Mouse (Mus musculus) mammary gland, adult 2 months (tissue): ENCODE data around the gene Mapre1. TPM values are rescaled to one million over a fixed set of nuclear protein-coding genes. Genes with fewer than 3 reads are reported as not detected.

Source experiments
- polyA plus RNA-seq: library from polyadenylated mRNA; depleted of rRNA; stranded (reverse); fragments of >200 nt; gene quantifications from 2 replicates; pipeline ENCODE4 v1.2.3, GENCODE M21; 2012; ENCODE audit warnings: low replicate concordance; rRNA removed

The Mapre1 gene
- polyA plus RNA-seq = 6.0 and 12.2 TPM in 2 replicates

DNA sequence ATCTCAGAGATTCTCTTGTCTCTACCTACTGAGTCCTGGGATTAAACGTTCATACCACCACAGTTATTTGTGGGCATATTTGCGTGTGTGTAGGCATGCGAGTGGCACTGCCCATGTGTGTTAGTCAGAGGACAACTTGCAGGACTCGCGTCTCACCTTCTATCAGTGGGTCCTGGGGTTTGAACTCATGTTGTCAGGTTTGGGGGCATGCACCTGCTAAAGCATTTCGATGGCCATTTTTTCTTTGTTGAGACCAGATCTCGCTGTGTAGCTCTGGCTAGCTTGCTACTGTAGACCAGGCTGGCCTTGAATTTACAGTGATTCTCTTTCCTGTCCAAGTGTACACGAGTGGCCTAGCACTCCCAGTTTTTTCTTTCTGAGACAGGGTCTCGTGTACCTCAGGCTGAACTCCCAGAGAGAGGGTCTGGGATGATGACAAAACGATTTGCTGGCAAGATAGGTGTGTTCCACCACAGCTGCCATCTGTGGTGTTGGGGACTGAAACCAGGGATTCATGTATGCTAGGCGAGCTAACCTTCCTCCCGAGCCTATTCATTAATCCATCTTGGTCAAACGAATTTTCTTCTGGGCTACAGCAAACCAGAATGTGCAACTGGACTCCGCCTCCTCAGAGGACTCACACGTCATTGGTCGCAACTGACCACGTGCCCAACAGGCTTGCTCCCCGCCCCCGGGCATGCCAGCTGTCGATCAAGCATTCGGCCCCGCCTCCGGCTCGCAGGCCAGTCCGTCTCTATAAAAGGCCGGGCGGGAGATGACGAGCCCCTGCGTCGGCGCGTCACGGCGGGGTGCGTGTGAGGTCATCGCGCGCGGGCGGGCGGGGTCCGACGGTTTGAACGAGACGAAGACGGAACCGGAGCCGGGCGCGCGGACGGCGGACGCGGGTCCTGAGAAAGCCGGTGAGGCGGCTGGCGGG is at the start of gene Mapre1:
TSS of gene Mapre1 (plus strand) at position 775 of the 937 bp plus-strand sequence.

GRCm38 (mm10) chr2:153696352-153696751 is 44.7 kb upstream of the Mapre1 start, which contains the start of gene Dnmt3c:
TSS of gene Dnmt3c (plus strand) at chr2:153696652.

GRCm38 (mm10) chr2:153779394-153779981 is 38.4 kb downstream of the Mapre1 start, which contains the start of gene Efcab8:
TSS of gene Efcab8 (plus strand) at chr2:153779931.

Other genes starting within 250 kb of the Mapre1 start
- not detected in 2 replicates for gene 4930404H24Rik, start 248.5 kb upstream of the Mapre1 start, polyA plus RNA-seq
- gene Nol4l, start 211.3 kb upstream of the Mapre1 start, polyA plus RNA-seq = 8.7 and 8.9 TPM in 2 replicates
- gene Commd7, start 108.5 kb upstream of the Mapre1 start, polyA plus RNA-seq = 15.9 and 20.3 TPM in 2 replicates
- gene Dnmt3b, start 91.8 kb upstream of the Mapre1 start, polyA plus RNA-seq = 2.0 and 2.6 TPM in 2 replicates
- gene Dnmt3c, start 44.6 kb upstream of the Mapre1 start, polyA plus RNA-seq = not detected in 2 replicates
- gene Efcab8, start 38.7 kb downstream of the Mapre1 start, polyA plus RNA-seq = 1.4 and 1.5 TPM in 2 replicates
- gene Sun5, start 129.8 kb downstream of the Mapre1 start, polyA plus RNA-seq = not detected in 2 replicates
- 2.2 and 4.9 TPM in 2 replicates for gene Bpifb2, start 133.8 kb downstream of the Mapre1 start, polyA plus RNA-seq
- 0.31 and 0.83 TPM in 2 replicates for gene Bpifb6, start 159.1 kb downstream of the Mapre1 start, polyA plus RNA-seq
- 1.7 and 2.3 TPM in 2 replicates for gene Bpifb3, start 177.0 kb downstream of the Mapre1 start, polyA plus RNA-seq
- not detected in 2 replicates for gene Bpifb4, start 196.9 kb downstream of the Mapre1 start, polyA plus RNA-seq
- gene Bpifa6, start 233.7 kb downstream of the Mapre1 start, polyA plus RNA-seq = not detected in 2 replicates